Mouse (Mus musculus) MEL (cell line): Measurements from ENCODE around the gene Epb41l2. TPM values are rescaled to one million over a fixed set of nuclear protein-coding genes. Genes with fewer than 3 reads are reported as not detected.

Experiments used
- DNase-seq: peaks from one replicate; pipeline ENCODE4 v3.0.0; 2011; ENCODE audit warnings: low read depth, low spot score
- H3K27ac ChIP-seq: 2 replicates; pipeline ENCODE4 v1.5.1; 2012; ENCODE audit warnings: low read depth, mild to moderate bottlenecking, control low read depth, low read length, moderate library complexity; ENCODE audit not compliant: control insufficient read depth
- H3K27me3 ChIP-seq, 2 experiments: fragments of 150-350 bp in 1 of 2; sonication (generic) in 1 of 2; 2 replicates each; pipeline ENCODE4 v1.6.1; 2012; ENCODE audit warnings: low read length in 2 of 2, mild to moderate bottlenecking in 2 of 2, improper control_type of control experiment in 1 of 2, moderate library complexity in 1 of 2; ENCODE audit not compliant: insufficient read depth in 2 of 2, control insufficient read depth in 1 of 2
- H3K36me3 ChIP-seq, 2 experiments: 2 replicates each; pipeline ENCODE4 v1.6.1; 2012 to 2014; ENCODE audit warnings: low read length in 2 of 2, improper control_type of control experiment in 1 of 2, inconsistent platforms in 1 of 2, mild to moderate bottlenecking in 1 of 2; ENCODE audit not compliant: insufficient read depth in 2 of 2, control insufficient read depth in 1 of 2
- H3K4me1 ChIP-seq, 2 experiments: fragments of 150-350 bp in 1 of 2; sonication (generic) in 1 of 2; 2 replicates each; pipeline ENCODE4 v1.6.1; 2012; ENCODE audit warnings: low read length in 2 of 2, improper control_type of control experiment in 1 of 2, mild to moderate bottlenecking in 1 of 2; ENCODE audit not compliant: insufficient read depth in 2 of 2, control insufficient read depth in 1 of 2
- H3K4me3 ChIP-seq, 2 experiments: fragments of 150-350 bp in 1 of 2; sonication (generic) in 1 of 2; 2 replicates each; pipeline ENCODE4 v1.5.1; 2012; ENCODE audit warnings: low read depth in 2 of 2, low read length in 2 of 2, mild to moderate bottlenecking in 2 of 2, moderate library complexity in 2 of 2, control low read depth in 1 of 2, improper control_type of control experiment in 1 of 2; ENCODE audit not compliant: control insufficient read depth in 1 of 2, insufficient read depth in 1 of 2
- H3K79me2 ChIP-seq: 2 replicates; pipeline ENCODE4 v1.6.1; 2012; ENCODE audit warnings: mild to moderate bottlenecking, low read length, moderate library complexity; ENCODE audit not compliant: control insufficient read depth, poor library complexity, insufficient read depth
- H3K9ac ChIP-seq: 2 replicates; pipeline ENCODE4 v1.6.1; 2012; ENCODE audit warnings: low read depth, mild to moderate bottlenecking, control low read depth, low read length, moderate library complexity; ENCODE audit not compliant: control insufficient read depth, poor library complexity, severe bottlenecking
- H3K9me3 ChIP-seq: fragments of 150-350 bp; sonication (generic); replicated peaks from 2 replicates; pipeline ENCODE4 v1.6.1; 2012; ENCODE audit warnings: mild to moderate bottlenecking, low read length, improper control_type of control experiment, moderate library complexity; ENCODE audit not compliant: insufficient read depth
- CHD1 ChIP-seq: IDR thresholded peaks from 2 replicates; pipeline ENCODE4 v1.6.1; 2012; ENCODE audit warnings: low read depth, mild to moderate bottlenecking, inconsistent platforms, low read length, improper control_type of control experiment
- ELF1 ChIP-seq: IDR thresholded peaks from 2 replicates; pipeline ENCODE4 v1.6.1; 2014; ENCODE audit warnings: low read depth, mild to moderate bottlenecking, inconsistent platforms, low read length, improper control_type of control experiment, moderate library complexity
- EP300 ChIP-seq, 2 experiments: IDR thresholded peaks; 2 replicates each; pipeline ENCODE4 v1.6.1; 2011; ENCODE audit warnings: improper control_type of control experiment in 2 of 2, low read length in 2 of 2, low read depth in 1 of 2, mild to moderate bottlenecking in 1 of 2
- GABPA ChIP-seq: IDR thresholded peaks from 2 replicates; pipeline ENCODE4 v1.6.1; 2012; ENCODE audit warnings: low read depth, mild to moderate bottlenecking, inconsistent platforms, low read length, improper control_type of control experiment, moderate library complexity
- KAT2A ChIP-seq: conservative IDR thresholded peaks from 2 replicates; pipeline ENCODE4 v1.6.1; 2012; ENCODE audit warnings: low read depth, low read length, improper control_type of control experiment, inconsistent platforms
- MAFK ChIP-seq: IDR thresholded peaks from 2 replicates; pipeline ENCODE4 v1.6.1; 2011; ENCODE audit warnings: low read depth, mild to moderate bottlenecking, low read length, improper control_type of control experiment, borderline replicate concordance
- MYB ChIP-seq: IDR thresholded peaks from 2 replicates; pipeline ENCODE4 v1.6.1; 2011; ENCODE audit warnings: mild to moderate bottlenecking, low read depth, low read length, improper control_type of control experiment
- NRF1 ChIP-seq: IDR thresholded peaks from 2 replicates; pipeline ENCODE4 v1.6.1; 2014; ENCODE audit warnings: low read depth, mild to moderate bottlenecking, inconsistent platforms, low read length, improper control_type of control experiment, moderate library complexity; ENCODE audit not compliant: poor library complexity, insufficient read depth, severe bottlenecking
- POLR2A ChIP-seq, 2 experiments: IDR thresholded peaks; 2 replicates each; pipeline ENCODE4 v1.6.1; 2011 to 2012; ENCODE audit warnings: low read length in 2 of 2, mild to moderate bottlenecking in 2 of 2, control low read depth in 1 of 2, improper control_type of control experiment in 1 of 2, low read depth in 1 of 2, moderate library complexity in 1 of 2; ENCODE audit not compliant: control insufficient read depth in 1 of 2, insufficient read depth in 1 of 2, poor library complexity in 1 of 2
- POLR2AphosphoS2 ChIP-seq: IDR thresholded peaks from 2 replicates; pipeline ENCODE4 v1.6.1; 2011; ENCODE audit warnings: low read length, improper control_type of control experiment
- RAD21 ChIP-seq: IDR thresholded peaks from 2 replicates; pipeline ENCODE4 v1.6.1; 2011; ENCODE audit warnings: mild to moderate bottlenecking, low read depth, low read length, improper control_type of control experiment
- ZKSCAN1 ChIP-seq: IDR thresholded peaks from 2 replicates; pipeline ENCODE4 v1.6.1; 2012; ENCODE audit warnings: low read depth, mild to moderate bottlenecking, inconsistent platforms, low read length, improper control_type of control experiment, moderate library complexity
- ZNF384 ChIP-seq: IDR thresholded peaks from 2 replicates; pipeline ENCODE4 v1.6.1; 2012; ENCODE audit warnings: low read depth, mild to moderate bottlenecking, inconsistent platforms, low read length, improper control_type of control experiment
- polyA plus RNA-seq, 2 experiments: library from polyadenylated mRNA; stranded (reverse) in 1 of 2; unstranded in 1 of 2; fragments of >175 nt in 1 of 2; fragments of >200 nt in 1 of 2; gene quantifications; 2 replicates each; pipeline versions ENCODE4 v1.2.1 to v1.2.4; 2012; ENCODE audit warnings: low replicate concordance in 2 of 2, low read depth in 1 of 2; ENCODE audit not compliant: insufficient read length in 2 of 2, insufficient read depth in 1 of 2, missing spikeins in 1 of 2
- total RNA-seq: library from RNA; depleted of rRNA; stranded (reverse); fragments of 300-350 nt; gene quantifications from 2 replicates; pipeline ENCODE4 v1.2.3, GENCODE M21; 2012

The Epb41l2 gene
- total and polyA plus RNA-seq, 3 experiments = 4.7 to 23.7 TPM; not detected in 1

DNA sequence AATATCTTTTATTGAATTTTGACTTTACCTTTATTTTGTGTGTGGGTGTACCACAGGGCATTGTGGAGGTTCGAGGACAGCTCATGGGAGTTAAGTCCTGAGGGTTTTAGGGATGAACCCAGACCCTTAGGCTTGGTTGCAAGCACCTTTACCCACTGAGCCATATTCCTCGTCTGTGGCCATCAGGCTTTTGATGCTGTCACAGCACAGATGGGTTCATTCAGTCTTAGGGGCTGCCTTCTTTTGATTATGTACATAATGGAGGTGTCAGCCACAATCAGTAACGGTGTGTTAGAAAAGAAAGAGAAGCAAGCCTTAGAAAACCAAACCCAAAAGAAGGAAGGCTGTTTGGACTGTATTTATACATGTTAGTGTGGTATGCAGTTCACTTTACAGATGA, 9.3 kb downstream of the Epb41l2 start:
- peaks cover 2 to 11% of the 10 kb centered on the region in 2 experiments; a peak in 3 of 4 replicates for H3K4me1 ChIP-seq
- H3K27ac ChIP-seq = no peak overlapping the region
- no peaks in the 10 kb centered on the region for H3K79me2 ChIP-seq
- no peak for DNase-seq
- TF ChIP-seq KAT2A = no peak
- TF ChIP-seq, all 39 proteins: peak for 0
- Histone ChIP-seq H3K36me3 (peaks cover 0 to 19% of the 10 kb centered on the region in 2 experiments; a peak in 2 of 4 replicates), H3K4me3 (no peak overlapping the region), H3K9me3 (no peaks in the 10 kb centered on the region), H3K27me3 (no peaks in the 10 kb centered on the region), H3K9ac (no peak overlapping the region)

DNA sequence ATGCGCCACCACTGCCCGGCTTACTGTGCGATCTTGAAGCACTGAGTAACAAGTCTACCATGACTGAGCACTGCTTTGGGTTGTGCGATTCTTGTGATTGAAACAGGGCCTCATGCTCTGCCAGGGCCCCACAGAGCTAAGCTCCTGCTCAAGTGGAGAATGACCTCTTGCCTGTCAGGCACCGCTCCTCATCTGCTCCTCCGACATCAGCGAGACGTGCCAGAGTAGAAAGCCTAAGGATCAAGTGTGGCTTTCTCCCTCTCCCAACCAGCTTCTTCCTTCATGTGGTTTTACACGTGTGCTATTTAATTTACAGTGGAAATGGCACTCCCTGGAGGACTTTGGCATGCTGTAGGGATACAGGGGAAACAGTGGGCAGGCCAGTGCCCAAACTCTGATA, 10.1 kb downstream of the Epb41l2 start:
- no peak overlapping the region for H3K27ac ChIP-seq
- H3K36me3 ChIP-seq = peaks cover 0 to 19% of the 10 kb centered on the region in 2 experiments; a peak in 2 of 4 replicates
- no peaks in the 10 kb centered on the region for H3K9me3 ChIP-seq
- no peaks in the 10 kb centered on the region for H3K27me3 ChIP-seq
- no peaks in the 10 kb centered on the region for H3K79me2 ChIP-seq
- no peak overlapping the region for H3K9ac ChIP-seq
- peaks cover 4 to 11% of the 10 kb centered on the region in 2 experiments for H3K4me1 ChIP-seq
- no peak for TF ChIP-seq ZNF384
- TF ChIP-seq EP300 (IDR thresholded peaks at IDR 0.05; ENCODE audit: low read depth in 1 of 2, low read length in 2 of 2) = no peak
- TF ChIP-seq POLR2A (IDR thresholded peaks at IDR 0.05; ENCODE audit: control insufficient read depth in 1 of 2, insufficient read depth in 1 of 2, low read depth in 1 of 2, low read length in 2 of 2, poor library complexity in 1 of 2) = no peak
- no peak for TF ChIP-seq MYB
- TF ChIP-seq POLR2AphosphoS2 = no peak
- TF ChIP-seq ZKSCAN1 = no peak
- TF ChIP-seq CHD1 = no peak
- TF ChIP-seq RAD21 = no peak
- TF ChIP-seq GABPA = no peak
- TF ChIP-seq MAFK = no peak
- TF ChIP-seq NRF1 = no peak
- H3K4me3 ChIP-seq = no peak overlapping the region
- no peak for DNase-seq

DNA sequence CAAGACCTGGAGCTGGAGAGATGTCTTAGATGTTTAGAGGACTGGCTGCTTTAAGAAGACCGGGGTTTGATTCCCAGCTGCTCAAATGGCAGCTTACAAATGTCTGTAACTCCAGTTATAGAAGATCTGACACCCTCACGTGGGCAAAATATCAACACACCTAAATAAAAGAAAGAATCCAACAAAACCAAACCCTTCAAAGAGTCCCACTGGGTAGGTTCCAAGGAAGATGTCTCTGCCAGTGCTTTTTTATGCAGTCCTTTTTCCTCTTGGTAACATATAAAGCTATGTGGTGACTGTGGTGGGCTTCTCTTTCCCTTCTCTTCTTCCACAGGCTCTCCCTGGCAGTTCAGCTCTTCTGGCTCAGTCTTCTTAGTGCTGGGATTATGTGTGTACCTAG, 11.7 kb downstream of the Epb41l2 start:
- H3K79me2 ChIP-seq = no peaks in the 10 kb centered on the region
- H3K9me3 ChIP-seq = no peaks in the 10 kb centered on the region
- no peak overlapping the region for H3K4me3 ChIP-seq
- H3K27ac ChIP-seq = no peak overlapping the region
- peaks cover 0 to 5% of the 10 kb centered on the region in 2 experiments; a peak in 2 of 4 replicates for H3K36me3 ChIP-seq
- TF ChIP-seq ELF1 (no peak), EP300 (IDR thresholded peaks at IDR 0.05; ENCODE audit: low read depth in 1 of 2, low read length in 2 of 2) (no peak)
- no peak overlapping the region for H3K9ac ChIP-seq
- DNase-seq = no peak
- no peaks in the 10 kb centered on the region for H3K27me3 ChIP-seq
- peaks cover 3 to 4% of the 10 kb centered on the region in 2 experiments; a peak in 3 of 4 replicates for H3K4me1 ChIP-seq
